Mouse (Mus musculus): Measurements from ENCODE around the gene Il12rb1.

Gene Il12rb1

GRCm38 (mm10) chr8:70850947-70851346, 42.7 kb downstream of the Il12rb1 start:
- no peak for DNase-seq (ENCODE audit: low spot score in 2 of 2)

DNA sequence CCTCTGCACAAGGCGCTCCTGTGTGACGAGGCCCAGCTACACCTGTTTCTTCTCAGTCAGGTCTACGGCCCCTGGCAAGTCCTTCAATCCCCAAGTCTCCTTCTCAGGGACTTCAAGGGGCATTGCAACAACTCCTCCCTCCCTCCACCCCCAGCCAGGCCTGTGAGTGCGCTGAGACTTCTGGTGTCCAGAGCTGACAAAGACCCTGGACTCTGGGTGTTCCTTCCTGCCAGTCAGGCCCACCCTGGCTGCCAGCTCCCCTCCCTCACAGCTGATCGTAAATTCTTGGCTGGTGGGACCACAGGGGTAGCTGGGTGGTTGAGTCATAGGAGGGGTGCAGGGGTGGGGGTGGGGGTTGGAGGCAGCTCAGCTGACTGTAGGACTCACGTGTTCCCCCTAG, 43.6 kb downstream of the Il12rb1 start:
- DNase-seq (ENCODE audit: low spot score in 2 of 2): no peak

- DNase-seq (ENCODE audit: low spot score in 2 of 2): no peak
These were observed 44.5 kb downstream of the Il12rb1 start for GRCm38 (mm10) chr8:70852595-70853231.

DNA sequence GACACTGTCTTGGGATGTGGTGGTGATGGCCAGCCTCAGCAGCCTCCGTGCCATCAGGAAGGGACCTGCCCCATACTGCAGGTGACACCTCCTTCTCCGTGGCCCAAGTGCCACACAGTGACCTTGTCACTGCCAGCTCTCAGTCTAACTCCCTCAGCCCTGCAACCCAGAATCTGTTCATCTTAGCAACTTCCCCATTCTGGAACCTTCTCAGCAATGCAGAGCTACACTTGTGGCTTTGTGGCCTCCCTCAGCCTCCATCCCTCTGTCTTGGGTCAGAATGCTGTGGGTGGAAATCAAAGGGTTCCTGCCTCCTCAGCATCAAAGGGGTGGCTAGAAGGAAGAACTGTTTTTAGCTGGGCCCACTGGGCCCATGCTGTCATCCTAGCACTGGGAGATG, 45.6 kb downstream of the Il12rb1 start:
- no peak for DNase-seq (ENCODE audit: low spot score in 2 of 2)

- DNase-seq (ENCODE audit: low spot score in 2 of 2): no peak
These were observed 47.8 kb downstream of the Il12rb1 start for GRCm38 (mm10) chr8:70856028-70856427.

- peak in 1 of 2 experiments; percentile 73 for DNase-seq (ENCODE audit: low spot score in 2 of 2)
These were observed 48.4 kb downstream of the Il12rb1 start for GRCm38 (mm10) chr8:70856541-70857197.

DNA sequence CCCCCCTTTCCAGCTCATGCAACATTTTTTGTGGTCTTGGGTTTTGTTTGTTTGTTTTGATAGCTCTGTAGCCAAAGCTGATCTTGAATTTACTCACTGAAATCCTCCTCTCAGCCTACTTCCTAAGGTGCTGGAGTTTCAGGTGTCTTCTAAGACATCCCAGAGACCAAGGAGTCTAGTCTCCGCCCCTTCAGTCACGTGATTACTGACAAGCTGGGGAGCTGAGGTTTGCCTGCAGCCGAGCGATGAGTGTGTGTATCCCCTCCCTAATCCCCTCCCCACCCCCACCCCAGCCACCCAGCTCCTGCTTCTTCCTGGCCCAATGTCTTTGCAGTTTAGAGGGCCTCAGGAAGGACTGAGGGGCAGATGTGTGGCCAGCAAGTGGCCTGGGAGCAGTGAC, 49.3 kb downstream of the Il12rb1 start:
- no peak for DNase-seq (ENCODE audit: low spot score in 2 of 2)

GRCm38 (mm10) chr8:70862824-70863641, 54.8 kb downstream of the Il12rb1 start, which contains the start of gene Kcnn1:
Gene Kcnn1, minus strand, starts transcription at chr8:70863258.
- no peak for DNase-seq (ENCODE audit: low spot score in 2 of 2)

GRCm38 (mm10) chr8:70863956-70864711, 55.9 kb downstream of the Il12rb1 start:
- no peak for DNase-seq (ENCODE audit: low spot score in 2 of 2)

- no peak for DNase-seq (ENCODE audit: low spot score in 2 of 2)
These were observed 56.5 kb downstream of the Il12rb1 start for GRCm38 (mm10) chr8:70864712-70865221.

GRCm38 (mm10) chr8:70865350-70866000, 57.2 kb downstream of the Il12rb1 start:
- DNase-seq (ENCODE audit: low spot score in 2 of 2): peak; percentile 100

GRCm38 (mm10) chr8:70866001-70866520, 57.8 kb downstream of the Il12rb1 start:
- no peak for DNase-seq (ENCODE audit: low spot score in 2 of 2)

DNA sequence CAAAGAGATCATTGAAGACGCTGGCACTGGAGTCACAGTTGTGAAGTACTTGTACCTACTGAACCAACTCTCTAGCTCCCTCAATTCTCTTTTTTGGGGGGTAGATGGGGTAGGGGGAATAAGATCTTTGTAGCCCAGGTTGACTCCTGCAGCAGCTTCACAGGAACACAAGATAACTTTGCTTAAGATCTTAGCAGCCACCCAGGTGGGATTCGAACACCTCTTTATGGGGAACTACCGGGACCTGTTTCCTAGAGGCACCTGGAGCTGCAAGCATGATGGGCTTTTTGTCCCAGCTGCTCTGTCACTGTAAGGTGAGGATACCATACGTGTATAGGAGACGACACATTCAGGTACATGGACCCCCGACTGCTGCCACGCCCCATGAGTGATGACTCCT, 58.3 kb downstream of the Il12rb1 start:
- no peak for DNase-seq (ENCODE audit: low spot score in 2 of 2)

GRCm38 (mm10) chr8:70868559-70869198, 60.4 kb downstream of the Il12rb1 start:
- DNase-seq (ENCODE audit: low spot score in 2 of 2): no peak

- no peak for DNase-seq (ENCODE audit: low spot score in 2 of 2)
These were observed 60.9 kb downstream of the Il12rb1 start for GRCm38 (mm10) chr8:70869199-70869571.

- peak in 1 of 2 experiments; percentile 79 for DNase-seq (ENCODE audit: low spot score in 2 of 2)
These were observed 61.4 kb downstream of the Il12rb1 start for GRCm38 (mm10) chr8:70869601-70870041.
